Mouse (Mus musculus) heart, postnatal 0 days (tissue): ENCODE data around the gene Ralgps1.

Source experiments
- CTCF ChIP-seq: IDR thresholded peaks from 2 replicates; pipeline ENCODE4 v1.5.1; 2016; ENCODE audit warnings: antibody characterized with exemption, control low read depth, low read depth
- EP300 ChIP-seq: IDR thresholded peaks from 2 replicates; pipeline ENCODE4 v1.6.1; 2016; ENCODE audit warnings: antibody characterized with exemption, low read depth

DNA sequence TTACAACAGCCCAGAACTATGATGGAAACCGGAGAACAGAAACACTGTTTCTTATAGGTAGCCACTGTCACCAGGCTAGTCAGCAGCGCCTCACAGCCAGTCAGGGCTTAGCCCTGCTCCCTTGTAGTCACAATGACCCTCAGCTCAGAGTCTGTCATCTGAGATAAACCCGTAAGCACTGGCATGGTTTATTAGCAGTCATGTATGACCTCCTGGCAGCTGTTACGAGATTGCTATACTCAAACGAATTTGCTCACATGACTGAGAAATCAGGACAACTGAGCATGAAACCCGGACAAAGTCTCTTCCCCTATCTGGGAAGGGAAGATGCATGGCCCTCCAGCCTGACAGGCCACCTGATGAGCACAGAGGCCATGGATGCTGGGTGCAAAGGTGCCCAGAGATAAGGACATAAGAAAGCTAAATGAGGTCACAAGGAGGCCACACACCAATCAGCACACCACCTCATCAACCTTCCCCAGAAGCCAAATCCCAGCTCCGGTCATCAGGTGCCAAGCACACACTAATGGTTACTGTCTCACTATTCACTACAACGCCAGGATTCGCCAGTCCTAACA, 10.1 kb downstream of the Ralgps1 start:
- TF ChIP-seq EP300 (no peak), CTCF (no peak)
